Mouse (Mus musculus) retina, postnatal 1 day (tissue): ENCODE data around the gene Mipep.

Source experiments
- DNase-seq: peaks from one replicate; pipeline ENCODE4 v3.0.0-alpha.2; 2012

The Mipep gene

DNA sequence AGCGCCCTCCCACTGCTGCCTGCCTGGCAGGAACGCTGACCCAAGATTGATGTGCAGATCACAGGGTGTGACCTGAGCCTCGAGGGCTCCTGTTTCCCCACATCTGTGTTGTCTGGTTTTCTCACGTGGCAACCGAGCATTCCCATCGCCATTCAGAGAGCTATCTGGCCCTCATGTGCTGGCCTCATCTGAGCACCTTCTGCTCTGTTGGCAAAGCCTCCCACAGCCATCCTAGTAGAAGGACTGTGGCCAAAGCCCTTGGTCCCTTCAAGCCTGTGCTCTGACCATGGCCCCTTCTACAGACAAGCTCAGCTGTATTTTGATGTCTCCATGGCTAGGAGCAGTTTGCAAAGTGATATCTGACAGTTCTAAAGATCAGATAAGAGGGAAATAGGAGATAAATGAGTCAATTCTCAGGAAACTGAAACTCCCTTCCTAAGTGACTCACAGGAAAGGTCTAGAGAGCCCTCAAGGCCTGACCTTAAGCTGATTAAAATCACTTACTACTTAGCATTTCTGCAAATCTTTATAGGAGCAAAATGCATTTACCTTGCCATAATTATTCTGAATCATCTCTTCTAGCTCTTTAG is 101.1 kb downstream of the Mipep start:
- DNase-seq: no peak

DNA sequence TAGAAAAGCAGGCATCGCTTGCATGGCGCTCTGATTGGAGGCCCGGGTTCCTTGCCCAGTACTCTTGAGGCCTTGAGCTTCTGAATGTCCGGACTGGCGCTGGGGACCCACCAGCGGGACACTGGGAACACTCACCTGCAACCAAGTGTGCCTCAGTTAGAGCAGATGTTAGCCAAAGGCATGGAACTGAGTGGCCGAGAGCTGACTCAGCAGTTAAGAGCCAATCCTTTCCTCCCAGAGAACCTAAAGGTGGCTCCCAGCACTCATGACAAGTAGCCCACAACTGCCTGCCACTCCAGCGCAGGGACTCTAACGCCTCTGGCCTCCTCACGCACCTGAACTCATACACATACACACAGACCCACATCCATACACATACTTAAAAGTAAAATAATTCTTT is 109.5 kb downstream of the Mipep start:
- DNase-seq: no peak

DNA sequence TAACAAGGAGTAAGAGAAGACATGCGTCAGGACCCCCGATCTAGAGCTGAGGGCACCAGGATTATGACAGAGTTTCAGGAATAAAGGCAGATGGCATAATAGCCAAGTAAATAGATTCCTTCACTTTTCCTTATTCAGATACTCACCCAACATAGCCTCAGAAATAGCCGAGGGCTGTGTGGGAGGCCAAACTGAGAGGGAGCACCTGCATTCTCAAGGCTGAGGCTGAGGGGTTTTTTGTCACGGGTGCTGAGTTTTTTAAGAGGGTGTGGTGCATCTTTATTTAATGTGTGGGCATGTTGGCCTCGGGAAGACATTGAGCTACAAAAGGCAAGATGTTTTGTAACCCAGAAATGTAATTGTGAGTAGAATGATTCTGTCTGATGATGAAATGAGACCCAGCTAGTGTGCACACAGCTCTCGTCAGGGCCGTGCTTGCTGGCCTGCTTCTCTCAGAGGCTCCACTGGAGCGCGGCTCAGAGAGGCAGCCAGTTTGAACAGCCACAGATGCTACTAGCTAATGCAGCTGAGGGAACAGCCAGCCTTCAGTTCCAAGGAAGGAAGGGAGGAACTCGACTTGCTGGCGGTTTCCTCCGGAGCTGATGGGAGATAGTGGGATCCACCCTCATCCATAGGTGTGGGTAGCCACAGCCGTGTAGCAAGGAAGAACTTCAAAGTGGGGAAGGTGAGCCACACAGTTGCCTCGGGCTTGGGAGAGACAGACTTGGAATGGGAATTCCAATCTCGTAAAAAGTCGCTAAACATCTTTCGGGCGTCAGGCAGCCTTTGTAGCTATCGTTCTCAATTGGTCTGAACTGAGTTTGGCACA is 111.0 kb downstream of the Mipep start:
- no peak for DNase-seq

DNA sequence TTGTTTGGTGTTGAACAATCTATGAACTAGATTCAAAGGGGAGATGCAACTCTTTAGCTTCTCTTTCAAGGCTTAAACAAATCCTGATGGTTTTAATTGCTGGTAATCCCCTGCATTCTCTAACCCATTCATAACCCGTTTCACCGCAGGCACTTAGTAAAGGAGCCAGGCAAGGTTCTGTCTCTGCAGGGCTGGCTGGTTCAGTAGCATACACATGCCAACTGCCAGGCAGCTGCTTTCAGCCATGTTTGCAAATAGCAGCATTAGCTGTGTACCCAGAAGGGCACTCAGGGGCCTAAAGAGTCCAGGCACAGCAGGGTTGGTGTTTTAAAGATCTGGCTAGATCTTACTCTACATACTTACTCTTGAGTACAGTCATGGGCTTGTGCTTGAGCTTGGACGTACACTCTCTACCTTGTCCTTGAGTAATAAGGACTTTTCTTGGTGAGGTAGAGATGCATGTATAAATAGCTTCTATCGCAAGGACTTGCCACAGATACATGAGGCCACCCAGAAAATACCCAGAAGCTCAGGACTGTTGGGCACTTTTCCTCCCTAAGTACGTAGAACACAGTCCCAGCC is 113.8 kb downstream of the Mipep start:
- peak; percentile 40 for DNase-seq

DNA sequence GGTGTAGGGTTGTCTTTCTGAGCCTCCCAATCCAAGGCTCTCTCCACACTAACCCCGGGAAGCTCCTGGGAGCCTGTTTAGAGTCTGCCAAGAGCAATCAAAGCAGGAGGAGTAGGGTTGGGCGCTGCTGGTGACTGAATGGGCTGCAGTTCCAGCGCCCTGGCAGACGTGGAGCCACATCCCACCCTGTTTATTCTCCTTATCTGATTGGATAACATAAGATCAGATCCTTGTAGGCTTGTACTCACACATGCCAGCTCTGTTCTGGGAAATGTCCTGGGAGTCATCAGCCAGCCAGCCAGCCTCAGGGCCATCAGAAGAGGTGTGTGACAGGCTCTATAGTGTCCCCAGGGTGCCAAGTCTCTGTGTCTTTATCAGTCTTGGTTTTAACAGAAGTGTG is 120.1 kb downstream of the Mipep start:
- no peak for DNase-seq

DNA sequence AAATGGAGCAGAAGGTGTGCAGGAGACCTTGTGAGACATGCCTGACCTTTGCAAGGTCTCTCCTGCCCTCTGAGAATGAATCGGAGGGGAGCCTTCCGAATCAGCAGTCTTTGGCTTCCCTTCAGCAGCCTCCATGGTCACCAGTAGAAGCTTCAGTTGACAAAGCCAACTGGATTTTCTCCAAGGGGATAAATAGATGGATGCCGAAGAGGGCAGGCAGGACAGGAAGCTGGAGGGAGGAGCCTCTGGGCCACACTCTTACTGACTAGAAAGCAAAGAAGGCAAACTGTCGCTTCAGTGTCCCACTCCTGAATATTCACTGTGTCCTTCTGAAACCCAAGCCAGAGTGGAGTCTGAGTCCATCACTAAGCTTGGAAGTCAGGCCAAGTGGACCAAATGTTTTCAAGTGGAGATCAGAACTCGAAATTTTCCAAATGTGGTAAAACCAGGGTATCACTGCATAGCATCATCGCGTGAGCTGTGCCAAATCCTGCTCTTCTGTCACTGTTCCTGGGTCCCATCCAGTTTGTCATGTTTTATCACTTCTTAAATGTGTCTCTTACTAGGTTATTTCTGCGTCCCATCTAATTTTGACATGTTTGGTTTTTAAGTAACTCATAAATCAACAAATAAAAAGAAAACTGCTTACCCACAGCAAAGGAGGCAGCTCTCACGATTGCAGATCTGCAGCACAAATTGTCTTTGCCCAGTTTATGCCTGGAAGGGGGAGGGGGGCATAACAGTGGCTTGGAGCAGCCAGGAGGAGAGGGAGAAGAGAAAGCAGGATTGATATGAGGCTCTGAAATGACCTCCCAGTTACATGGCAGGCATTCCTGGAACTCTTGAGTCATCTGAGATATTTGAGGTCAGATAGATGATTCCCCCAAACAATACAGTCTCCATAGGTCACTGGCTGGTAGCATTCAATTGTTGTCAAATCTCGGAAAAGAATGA is 122.3 kb downstream of the Mipep start:
- no peak for DNase-seq

DNA sequence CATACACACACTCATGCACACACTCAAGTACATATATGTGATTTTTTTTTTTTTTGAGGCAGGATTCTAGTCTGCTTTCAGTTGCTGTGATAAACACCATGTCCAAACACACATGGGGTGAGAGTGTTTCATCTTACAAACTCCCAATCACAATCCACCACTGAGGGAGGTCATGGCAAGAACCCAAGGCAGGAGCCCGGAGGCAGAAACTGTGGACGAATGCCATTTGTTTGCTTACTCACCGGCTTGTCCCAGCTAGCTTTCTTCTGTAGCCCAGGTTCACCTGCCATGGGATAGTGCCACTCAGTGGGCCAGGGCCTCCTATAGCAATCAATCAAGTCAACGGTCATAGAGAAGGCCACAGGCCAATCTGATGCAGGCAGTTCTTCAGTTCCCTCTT is 125.0 kb downstream of the Mipep start:
- DNase-seq: no peak

DNA sequence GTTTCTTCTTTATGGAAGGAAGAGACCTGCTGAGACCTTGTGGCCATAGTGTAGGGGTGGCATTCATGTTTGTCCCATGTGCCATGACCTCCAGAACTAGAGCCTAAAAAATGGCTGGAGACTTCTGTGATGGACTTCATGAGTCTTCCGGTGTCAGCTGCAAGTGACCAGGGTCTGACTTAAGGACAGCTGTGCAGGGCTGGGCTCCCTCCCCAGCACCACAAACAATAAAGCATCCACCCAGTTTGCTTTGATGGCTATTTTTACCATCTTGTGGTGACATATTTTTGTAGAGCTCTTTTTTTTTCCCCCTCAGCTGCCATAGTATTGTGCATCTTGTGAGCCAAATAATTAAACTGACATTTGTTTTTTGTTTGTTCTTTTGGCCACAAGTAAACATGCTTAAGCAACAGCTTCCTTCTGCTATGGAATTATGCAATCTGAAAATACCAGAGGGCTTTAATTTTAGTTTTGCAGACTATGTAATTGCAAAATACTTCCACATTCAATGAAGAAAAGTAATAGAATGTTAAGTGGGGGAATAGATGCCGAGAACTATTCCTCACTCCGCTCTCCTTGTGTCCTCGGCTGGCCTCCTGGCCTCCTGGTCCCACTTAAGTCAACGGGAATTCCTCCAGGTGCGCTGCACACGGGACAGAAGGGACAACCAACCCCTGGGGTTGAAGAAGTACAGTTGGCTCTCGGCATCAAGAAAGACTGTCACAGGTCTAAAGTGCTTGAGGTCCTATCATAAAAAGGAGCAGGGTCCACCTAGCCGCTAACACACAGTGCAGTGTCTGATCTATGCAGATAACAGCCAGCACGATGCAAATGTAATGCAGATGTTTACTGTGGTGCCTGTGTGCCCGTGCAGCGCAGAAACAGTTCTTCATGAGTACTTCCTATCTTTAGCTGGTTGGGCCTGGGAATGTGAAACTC is 126.4 kb downstream of the Mipep start:
- DNase-seq: no peak

DNA sequence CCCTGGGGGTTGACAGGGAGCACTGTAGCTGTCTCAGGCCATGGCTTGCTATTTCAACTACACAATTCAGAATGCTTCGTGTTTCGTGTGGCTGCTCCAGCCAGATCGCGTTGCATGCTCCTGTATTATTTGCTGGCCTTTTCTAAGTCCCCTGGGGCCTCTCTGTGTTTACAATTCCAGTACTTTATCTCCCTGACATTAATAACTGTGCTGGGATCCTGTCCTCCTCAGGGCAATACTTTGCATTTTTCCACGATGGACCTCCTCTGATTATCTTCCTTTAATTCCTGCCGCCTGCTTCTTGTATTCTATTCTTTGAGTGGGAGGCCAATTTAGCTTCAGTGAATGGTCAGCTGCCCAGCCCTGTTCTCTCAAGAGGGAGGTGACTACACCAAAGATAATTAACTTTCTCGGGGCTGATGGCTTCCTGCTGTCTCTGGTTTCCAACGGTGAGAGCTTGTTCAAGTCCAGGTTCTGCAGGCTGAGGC is 128.7 kb downstream of the Mipep start:
- no peak for DNase-seq

DNA sequence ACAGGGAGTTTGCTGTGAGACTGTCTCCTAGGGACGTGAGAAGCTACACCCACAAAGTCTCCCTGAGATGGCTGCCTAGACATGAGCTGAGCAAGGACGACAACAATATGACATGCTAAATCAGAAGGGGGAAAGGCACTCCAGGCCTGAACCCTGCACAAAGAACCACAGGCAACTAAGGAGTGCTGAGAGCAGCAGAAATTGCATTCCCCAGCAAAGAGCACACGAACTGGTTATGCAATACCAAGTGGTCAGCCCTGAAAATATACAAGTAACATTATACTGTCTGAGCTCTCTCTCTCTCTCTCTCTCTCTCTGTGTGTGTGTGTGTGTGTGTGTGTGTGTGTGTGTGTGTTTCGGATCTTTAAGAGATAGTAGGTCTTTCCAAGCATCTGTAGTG is 132.3 kb downstream of the Mipep start:
- DNase-seq: no peak

DNA sequence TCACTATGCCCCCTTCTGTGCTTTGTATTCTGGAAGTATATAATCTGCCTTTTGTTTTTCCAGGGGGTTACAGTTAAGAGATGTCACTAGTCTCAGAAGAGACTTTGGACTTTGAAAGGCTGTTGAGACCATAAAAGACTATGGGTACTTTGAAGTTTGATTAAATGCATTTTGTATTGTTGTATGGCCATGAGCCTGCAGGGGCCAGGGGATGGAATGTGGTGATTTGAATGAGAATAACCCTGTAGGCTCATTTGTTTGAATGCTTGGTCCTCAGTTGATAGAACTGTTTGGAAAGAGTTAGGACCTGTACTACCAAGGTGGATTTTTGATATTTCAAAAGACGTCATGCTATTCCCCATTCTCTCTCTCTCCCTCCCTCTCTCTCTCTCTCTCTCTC is 141.6 kb downstream of the Mipep start:
- no peak for DNase-seq

DNA sequence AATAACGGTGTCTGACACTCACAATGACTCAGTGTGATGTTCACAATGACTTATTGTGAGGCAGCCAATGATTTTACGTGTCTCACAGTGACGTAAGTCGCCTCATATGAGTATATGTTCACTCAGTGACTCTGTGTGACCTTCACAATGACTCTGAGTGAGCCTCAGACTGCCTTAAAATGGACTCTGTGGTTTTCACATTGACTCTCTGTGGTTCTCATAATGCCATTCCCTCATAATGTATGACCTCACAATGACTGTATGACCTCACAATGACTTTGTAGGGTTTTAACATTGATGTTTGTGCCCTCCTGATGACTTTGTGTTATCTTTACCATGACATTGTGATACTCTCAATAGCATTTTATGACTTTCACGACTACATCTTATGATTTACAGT is 151.3 kb downstream of the Mipep start:
- DNase-seq: no peak

DNA sequence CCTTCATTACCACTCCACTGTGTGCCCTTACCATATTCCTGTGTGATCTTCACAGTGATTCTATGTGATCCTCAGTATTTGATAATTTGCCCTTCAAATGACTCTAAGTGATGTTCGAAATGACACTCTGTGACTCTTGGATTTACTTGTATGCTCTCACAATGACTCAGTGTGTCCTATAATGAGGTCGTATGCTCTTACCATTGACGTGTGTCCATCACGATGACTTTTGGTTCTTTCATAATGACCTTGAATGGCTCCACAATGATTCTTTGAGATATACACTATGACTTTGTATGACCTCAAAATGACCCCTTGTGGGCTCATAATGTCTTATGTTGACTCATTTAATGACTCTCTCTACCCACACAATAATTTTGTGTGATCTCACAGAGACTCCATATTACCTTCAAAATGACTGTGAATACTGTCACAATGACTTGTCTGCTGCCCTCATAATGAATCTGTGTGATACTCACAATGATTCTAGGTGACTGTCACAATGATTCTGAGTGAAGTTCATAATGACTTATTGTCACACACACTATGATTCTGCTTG is 153.2 kb downstream of the Mipep start:
- DNase-seq: no peak
